Mouse (Mus musculus): ENCODE measurements around the gene Tead1. TPM values are rescaled to one million over a fixed set of nuclear protein-coding genes. Genes with fewer than 3 reads are reported as not detected.

The Tead1 gene
- 10.4 TPM for polyA plus RNA-seq (2014; fragmentation: Illumina TruSeq; extraction: RNeasy Lipid Tissue Mini Kit (QIAGEN cat#74804); ENCODE audit: low replicate concordance)

GRCm38 (mm10) chr7:112679171-112679512 lies at the start of gene Tead1:
Tead1 (plus strand) TSS chr7:112679318.

GRCm38 (mm10) chr7:112953777-112954291 lies 274.7 kb downstream of the Tead1 start, which contains the start of gene Rassf10:
Rassf10 (plus strand) TSS chr7:112953962.

Data from small intestine, adult 10 weeks (tissue).